Mouse (Mus musculus) left cerebral cortex, adult 2 months (tissue): ENCODE results near the gene Brsk1. TPM values are rescaled to one million over a fixed set of nuclear protein-coding genes. Genes with fewer than 3 reads are reported as not detected.
A peak's percentile ranks its signal among the peaks of the same experiment; 100 is the strongest.

ENCODE experiments used
- DNase-seq, 2 experiments: peaks; one replicate each; pipeline ENCODE4 v3.0.0; 2021 to 2022; ENCODE audit warnings: low spot score in 2 of 2, mixed read lengths in 1 of 2; ENCODE audit errors: extremely low spot score in 1 of 2
- H3K27ac ChIP-seq: fragments of 200-600 bp; 2 replicates; pipeline ENCODE4 v1.8.1; 2022
- H3K4me3 ChIP-seq: fragments of 200-600 bp; 2 replicates; pipeline ENCODE4 v1.8.1; 2022
- CTCF ChIP-seq: fragments of 200-600 bp; IDR thresholded peaks from 2 replicates; pipeline ENCODE4 v1.8.1; 2022; ENCODE audit warnings: antibody characterized with exemption, mild to moderate bottlenecking, moderate library complexity
- intact Hi-C: fragments of 180-260 bp; cut with DNase I; formaldehyde crosslinking; loops from one replicate; pipeline ENCODE4 v1.15.1; 2025
- total RNA-seq, 2 experiments: library from RNA; stranded (reverse); gene quantifications; 2 replicates each; pipeline ENCODE4 v1.2.3; 2021

Gene Brsk1
- total RNA-seq, 2 experiments from 2014 or later = 425 to 440 TPM

GRCm38 (mm10) chr7:4741151-4741550 lies 50.7 kb downstream of the Brsk1 start:
- Histone ChIP-seq H3K4me3 (peak overlapping the region; percentile 84), H3K27ac (peak overlapping the region; percentile 92)
- DNase-seq = no peak
- intact Hi-C loops = loop anchor here (2.0 kb wide), 1 partner anchor 50 kb away; no protein-coding TSS in a partner anchor
- TF ChIP-seq CTCF = no peak

GRCm38 (mm10) chr7:4741672-4742481 lies 51.5 kb downstream of the Brsk1 start:
- intact Hi-C loops = loop anchor here (2.0 kb wide), 1 partner anchor 49 kb away; no protein-coding TSS in a partner anchor
- peak overlapping the region; percentile 84 for H3K4me3 ChIP-seq

GRCm38 (mm10) chr7:4742482-4742819 lies 52.0 kb downstream of the Brsk1 start:
- no peak overlapping the region for H3K27ac ChIP-seq
- TF ChIP-seq CTCF = no peak
- intact Hi-C loops = no loop called here

More at GRCm38 (mm10) chr7:4741672-4742481, 51.5 kb downstream of the Brsk1 start:
- H3K27ac ChIP-seq = peak overlapping the region; percentile 92
- no peak for DNase-seq
- no peak for TF ChIP-seq CTCF

GRCm38 (mm10) chr7:4743354-4743753 lies 53.0 kb downstream of the Brsk1 start:
- Histone ChIP-seq H3K4me3 (no peak overlapping the region), H3K27ac (no peak overlapping the region)
- no peak for TF ChIP-seq CTCF
- no peak for DNase-seq
- intact Hi-C loops = no loop called here

More at GRCm38 (mm10) chr7:4742482-4742819, 52.0 kb downstream of the Brsk1 start:
- DNase-seq = no peak
- no peak overlapping the region for H3K4me3 ChIP-seq

GRCm38 (mm10) chr7:4744886-4745285 lies 54.5 kb downstream of the Brsk1 start:
- no peak for DNase-seq
- intact Hi-C loops = no loop called here
- no peak overlapping the region for H3K27ac ChIP-seq
- no peak overlapping the region for H3K4me3 ChIP-seq
- TF ChIP-seq CTCF = no peak

GRCm38 (mm10) chr7:4746326-4746980 lies 56.0 kb downstream of the Brsk1 start:
- TF ChIP-seq CTCF = no peak
- Histone ChIP-seq H3K4me3 (no peak overlapping the region), H3K27ac (no peak overlapping the region)
- no peak for DNase-seq
- intact Hi-C loops = no loop called here

- intact Hi-C loops = no loop called here
- TF ChIP-seq CTCF = no peak
- no peak overlapping the region for H3K4me3 ChIP-seq
- H3K27ac ChIP-seq = no peak overlapping the region
- DNase-seq = no peak
These were observed 56.9 kb downstream of the Brsk1 start for GRCm38 (mm10) chr7:4747156-4747899.

- no peak for DNase-seq
- Histone ChIP-seq H3K27ac (no peak overlapping the region), H3K4me3 (no peak overlapping the region)
- intact Hi-C loops = no loop called here
- TF ChIP-seq CTCF = no peak
These were observed 57.9 kb downstream of the Brsk1 start for GRCm38 (mm10) chr7:4748321-4748720.

- Histone ChIP-seq H3K27ac (no peak overlapping the region), H3K4me3 (no peak overlapping the region)
- no peak for DNase-seq
- intact Hi-C loops = no loop called here
- no peak for TF ChIP-seq CTCF
These were observed 58.8 kb downstream of the Brsk1 start for GRCm38 (mm10) chr7:4749169-4749568.

- no peak overlapping the region for H3K27ac ChIP-seq
- intact Hi-C loops = no loop called here
- peak overlapping the region; percentile 28 for H3K4me3 ChIP-seq
- TF ChIP-seq CTCF = no peak
- no peak for DNase-seq
These were observed 61.8 kb downstream of the Brsk1 start for GRCm38 (mm10) chr7:4751971-4752820.
